Mouse (Mus musculus) hindbrain, embryonic 12.5 days (tissue): ENCODE results near the gene Rab25. TPM values are rescaled to one million over a fixed set of nuclear protein-coding genes. Genes with fewer than 3 reads are reported as not detected.
"Not testable (repeated sequence)": the region's sequence is repeated elsewhere in the genome, so short reads cannot be mapped to it uniquely, and the experiment has no call there.

ENCODE experiments used
- ATAC-seq: fragments of 200-750 bp; cut with Nextera tagmentation; 2 replicates; pipeline ENCODE4 v1.8.0; 2017; ENCODE audit warnings: moderate TSS enrichment; ENCODE audit not compliant: low FRiP score
- H3K27ac ChIP-seq: fragments of 300-500 bp; sonication (generic); 2 replicates; pipeline ENCODE4 v1.5.1; 2016; ENCODE audit warnings: mild to moderate bottlenecking
- H3K27me3 ChIP-seq: fragments of 300-500 bp; sonication (generic); 2 replicates; pipeline ENCODE4 v1.6.1; 2016; ENCODE audit warnings: mild to moderate bottlenecking
- H3K36me3 ChIP-seq: fragments of 300-500 bp; sonication (generic); 2 replicates; pipeline ENCODE4 v1.6.1; 2016; ENCODE audit warnings: mild to moderate bottlenecking
- H3K4me1 ChIP-seq: fragments of 300-500 bp; sonication (generic); 2 replicates; pipeline ENCODE4 v1.6.1; 2016
- H3K4me2 ChIP-seq: fragments of 300-500 bp; sonication (generic); replicated peaks from 2 replicates; pipeline ENCODE4 v1.6.1; 2016; ENCODE audit warnings: mild to moderate bottlenecking
- H3K4me3 ChIP-seq: fragments of 300-500 bp; sonication (generic); 2 replicates; pipeline ENCODE4 v1.5.1; 2016; ENCODE audit warnings: mild to moderate bottlenecking
- H3K9ac ChIP-seq: fragments of 300-500 bp; sonication (generic); 2 replicates; pipeline ENCODE4 v1.6.1; 2016; ENCODE audit warnings: mild to moderate bottlenecking, moderate library complexity
- H3K9me3 ChIP-seq: fragments of 300-500 bp; sonication (generic); replicated peaks from 2 replicates; pipeline ENCODE4 v1.6.1; 2016; ENCODE audit warnings: mild to moderate bottlenecking
- WGBS: fragments of 180-500 bp; shearing (Covaris S2); methylation state at CpG from one replicate; pipeline ENCODE4 v1.1.7; 2016; 5-methylcytosine and 5-hydroxymethylcytosine counted together
- polyA plus RNA-seq: library from polyadenylated mRNA; unstranded; fragments of >200 nt; fragmentation: Nextera tagmentation; extraction: Ambion mirVana; gene quantifications from 2 replicates; pipeline ENCODE4 v1.2.1, GENCODE M21; 2016

Gene Rab25
- polyA plus RNA-seq, 1 experiment from 2014 or later: 2.4 TPM

GRCm38 (mm10) chr3:88578498-88579424, 30.7 kb upstream of the Rab25 start:
- no peak overlapping the region for H3K9ac ChIP-seq
- 45% methylated on average over 8 of the region's 8 CpGs for WGBS

GRCm38 (mm10) chr3:88577846-88578245, 29.7 kb upstream of the Rab25 start:
- not testable (repeated sequence) for H3K9ac ChIP-seq, H3K27me3 ChIP-seq, H3K4me2 ChIP-seq, H3K4me1 ChIP-seq, ATAC-seq, H3K4me3 ChIP-seq, H3K27ac ChIP-seq, H3K9me3 ChIP-seq
- H3K36me3 ChIP-seq: peaks cover 16% of the 10 kb centered on the region
- 88% methylated on average over 5 of the region's 5 CpGs for WGBS

More at GRCm38 (mm10) chr3:88578498-88579424, 30.7 kb upstream of the Rab25 start:
- no peaks in the 10 kb centered on the region for H3K27me3 ChIP-seq
- no peaks in the 10 kb centered on the region for H3K9me3 ChIP-seq
- no peak overlapping the region for H3K27ac ChIP-seq
- peaks cover 25% of the 10 kb centered on the region for H3K36me3 ChIP-seq
- peak overlapping the region; percentile 85 for H3K4me2 ChIP-seq
- H3K4me3 ChIP-seq: peak overlapping the region; percentile 87
- peak; percentile 38; the same call in 1 of the 2 replicates for ATAC-seq
- peaks cover 10% of the 10 kb centered on the region for H3K4me1 ChIP-seq

DNA sequence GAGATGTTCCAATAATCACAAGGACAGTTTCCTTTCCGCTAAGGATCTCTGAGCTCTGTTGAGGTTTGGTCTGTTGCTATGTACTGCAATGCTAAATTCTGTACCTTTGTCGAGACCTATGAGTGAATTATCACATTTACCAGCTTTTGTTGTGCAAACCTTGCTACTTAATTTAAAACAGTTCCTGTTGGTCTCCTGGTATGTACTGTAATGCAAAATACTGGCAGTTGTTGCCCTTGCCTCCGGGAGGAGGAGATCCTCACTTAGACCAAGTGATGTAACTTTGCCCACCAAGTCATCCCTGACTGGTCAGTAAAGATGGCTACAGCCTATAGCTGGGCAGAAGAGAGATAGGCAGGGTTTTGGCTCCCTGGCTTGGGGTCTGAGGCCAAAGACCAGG, 27.4 kb upstream of the Rab25 start, which contains the start of gene Ssr2:
Gene Ssr2 (plus strand): TSS at position 337 of the 400 bp plus-strand sequence.
- H3K9me3 ChIP-seq: no peaks in the 10 kb centered on the region
- peaks cover 6% of the 10 kb centered on the region for H3K4me1 ChIP-seq
- H3K4me3 ChIP-seq: no peak within 1 kb of the TSS
- H3K36me3 ChIP-seq: 0 out of 2 replicates have a peak, but pooled peaks cover 2% of the 10 kb centered on the region
- WGBS: 90% methylated on average over 3 of the region's 3 CpGs
- no peak within 1 kb of the TSS for H3K9ac ChIP-seq
- H3K4me2 ChIP-seq: no peak within 1 kb of the TSS
- no peaks in the 10 kb centered on the region for H3K27me3 ChIP-seq
- H3K27ac ChIP-seq: no peak within 1 kb of the TSS
- no peak for ATAC-seq

- WGBS: 84% methylated on average over 2 of the region's 2 CpGs
- no peak overlapping the region for H3K4me2 ChIP-seq
Observed at GRCm38 (mm10) chr3:88573810-88574209, 25.7 kb upstream of the Rab25 start.

DNA sequence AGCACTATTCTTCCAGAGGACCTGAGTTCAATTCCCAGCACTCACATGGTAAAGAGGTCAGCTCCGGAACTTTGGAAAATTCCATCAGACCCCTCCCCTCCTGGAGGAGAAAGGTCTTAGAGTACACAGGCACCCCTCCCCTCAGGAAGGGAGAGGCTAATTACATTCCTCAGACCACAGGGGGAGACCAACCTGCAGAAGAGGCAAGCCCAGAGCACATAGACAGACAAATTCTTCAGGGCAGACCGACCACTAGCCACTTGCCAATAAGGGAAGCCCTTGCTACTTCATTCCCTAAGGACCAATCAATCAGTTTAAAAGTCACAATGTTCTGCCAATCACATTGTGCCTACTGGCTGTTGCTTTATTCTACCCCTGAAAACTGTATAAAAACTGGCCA, 24.7 kb upstream of the Rab25 start:
- no peak for ATAC-seq
- Histone ChIP-seq H3K4me1 (no peaks in the 10 kb centered on the region), H3K27ac (no peak overlapping the region), H3K9ac (no peak overlapping the region), H3K36me3 (peaks cover 28% of the 10 kb centered on the region), H3K4me2 (no peak overlapping the region), H3K27me3 (no peaks in the 10 kb centered on the region), H3K9me3 (no peaks in the 10 kb centered on the region), H3K4me3 (no peak overlapping the region)
- 77% methylated on average over 2 of the region's 2 CpGs for WGBS

More at GRCm38 (mm10) chr3:88573810-88574209, 25.7 kb upstream of the Rab25 start:
- Histone ChIP-seq H3K27me3 (no peaks in the 10 kb centered on the region), H3K4me1 (no peaks in the 10 kb centered on the region), H3K27ac (no peak overlapping the region), H3K36me3 (peaks cover 18% of the 10 kb centered on the region), H3K9me3 (no peaks in the 10 kb centered on the region), H3K9ac (no peak overlapping the region), H3K4me3 (no peak overlapping the region)
- no peak for ATAC-seq

DNA sequence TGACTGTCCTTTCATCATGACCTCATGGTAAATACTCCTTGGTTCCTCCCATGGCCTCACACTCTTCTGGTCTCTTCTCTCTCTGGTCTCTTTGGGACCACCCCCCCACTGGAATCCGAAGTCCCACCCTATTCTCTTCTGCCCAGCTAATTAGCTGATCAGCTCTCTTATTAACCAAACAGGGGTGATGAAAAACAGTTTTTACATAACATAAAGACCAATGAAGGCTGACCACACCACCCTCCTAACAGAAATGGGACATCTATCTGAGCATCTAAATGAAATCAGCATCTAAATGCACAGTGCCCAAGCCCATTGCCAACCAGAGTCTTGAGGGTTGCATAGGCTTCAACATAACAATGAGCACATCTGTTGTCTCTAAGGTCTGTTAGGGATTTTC, 23.8 kb upstream of the Rab25 start:
- no peaks in the 10 kb centered on the region for H3K9me3 ChIP-seq
- H3K27me3 ChIP-seq: no peaks in the 10 kb centered on the region
- 91% methylated on average over 1 of the region's 1 CpGs for WGBS
- no peak for ATAC-seq
- H3K9ac ChIP-seq: no peak overlapping the region
- H3K36me3 ChIP-seq: peaks cover 38% of the 10 kb centered on the region
- H3K27ac ChIP-seq: no peak overlapping the region
- no peaks in the 10 kb centered on the region for H3K4me1 ChIP-seq
- H3K4me2 ChIP-seq: no peak overlapping the region
- no peak overlapping the region for H3K4me3 ChIP-seq

DNA sequence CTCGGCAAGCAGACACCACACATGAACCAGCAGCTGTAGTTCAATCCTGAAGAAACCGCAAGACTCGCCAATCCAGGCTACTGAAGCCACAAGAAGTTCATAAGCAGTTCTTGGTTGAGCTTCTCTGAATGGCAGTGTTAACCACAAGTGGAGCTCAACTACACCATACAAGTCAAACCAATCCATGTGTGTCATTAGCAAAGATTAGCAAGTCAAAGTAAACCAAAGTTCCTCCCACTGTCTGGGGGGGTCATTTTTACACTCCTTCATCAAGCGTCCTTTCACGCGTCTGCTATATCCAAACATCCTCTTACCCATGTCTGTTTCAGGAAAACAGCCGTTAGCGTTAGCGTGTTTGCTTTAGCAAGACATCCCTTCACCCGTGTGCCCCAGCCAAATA, 22.2 kb upstream of the Rab25 start:
- H3K4me2 ChIP-seq: no peak overlapping the region
- H3K4me1 ChIP-seq: no peaks in the 10 kb centered on the region
- no peaks in the 10 kb centered on the region for H3K9me3 ChIP-seq
- 95% methylated on average over 10 of the region's 10 CpGs for WGBS
- H3K4me3 ChIP-seq: no peak overlapping the region
- ATAC-seq: no peak
- no peak overlapping the region for H3K27ac ChIP-seq
- peaks cover 53% of the 10 kb centered on the region for H3K36me3 ChIP-seq
- no peaks in the 10 kb centered on the region for H3K27me3 ChIP-seq
- H3K9ac ChIP-seq: no peak overlapping the region

- 92% methylated on average over 5 of the region's 5 CpGs for WGBS
- no peak overlapping the region for H3K9ac ChIP-seq
Observed at GRCm38 (mm10) chr3:88569694-88570093, 21.6 kb upstream of the Rab25 start.

GRCm38 (mm10) chr3:88569093-88569492, 21.0 kb upstream of the Rab25 start:
- H3K4me2 ChIP-seq: no peak overlapping the region
- H3K27ac ChIP-seq: no peak overlapping the region
- no peaks in the 10 kb centered on the region for H3K27me3 ChIP-seq
- H3K36me3 ChIP-seq: peaks cover 65% of the 10 kb centered on the region
- no peak overlapping the region for H3K9ac ChIP-seq
- WGBS: 100% methylated on average over 2 of the region's 2 CpGs
- no peak overlapping the region for H3K4me3 ChIP-seq
- no peaks in the 10 kb centered on the region for H3K9me3 ChIP-seq
- ATAC-seq: no peak
- H3K4me1 ChIP-seq: no peaks in the 10 kb centered on the region

More at GRCm38 (mm10) chr3:88569694-88570093, 21.6 kb upstream of the Rab25 start:
- Histone ChIP-seq H3K27me3 (no peaks in the 10 kb centered on the region), H3K4me1 (no peaks in the 10 kb centered on the region), H3K36me3 (peaks cover 59% of the 10 kb centered on the region), H3K4me3 (no peak overlapping the region), H3K4me2 (no peak overlapping the region), H3K27ac (no peak overlapping the region), H3K9me3 (no peaks in the 10 kb centered on the region)
- no peak for ATAC-seq

GRCm38 (mm10) chr3:88568615-88569014, 20.5 kb upstream of the Rab25 start:
- Histone ChIP-seq H3K36me3 (peaks cover 70% of the 10 kb centered on the region), H3K27me3 (no peaks in the 10 kb centered on the region), H3K4me2 (no peak overlapping the region), H3K9ac (no peak overlapping the region), H3K4me1 (peaks cover 3% of the 10 kb centered on the region; the same call in 1 of the 2 replicates), H3K9me3 (no peaks in the 10 kb centered on the region), H3K4me3 (no peak overlapping the region), H3K27ac (no peak overlapping the region)
- WGBS: 96% methylated on average over 2 of the region's 2 CpGs
- no peak for ATAC-seq

- Histone ChIP-seq H3K9ac (no peak overlapping the region), H3K9me3 (no peaks in the 10 kb centered on the region), H3K4me2 (no peak overlapping the region), H3K4me3 (no peak overlapping the region), H3K36me3 (peaks cover 77% of the 10 kb centered on the region), H3K27ac (no peak overlapping the region), H3K27me3 (no peaks in the 10 kb centered on the region), H3K4me1 (peaks cover 10% of the 10 kb centered on the region)
- WGBS: 96% methylated on average over 6 of the region's 6 CpGs
- no peak for ATAC-seq
Observed at GRCm38 (mm10) chr3:88567892-88568291, 19.8 kb upstream of the Rab25 start.

- Histone ChIP-seq H3K4me3 (no peak overlapping the region), H3K27ac (no peak overlapping the region), H3K9ac (0 out of 2 replicates have a peak overlapping the region, but pooled peaks have one; percentile 0), H3K27me3 (no peaks in the 10 kb centered on the region), H3K4me1 (peaks cover 23% of the 10 kb centered on the region), H3K36me3 (peaks cover 88% of the 10 kb centered on the region), H3K4me2 (no peak overlapping the region), H3K9me3 (no peaks in the 10 kb centered on the region)
- 87% methylated on average over 4 of the region's 4 CpGs for WGBS
- ATAC-seq: no peak
Observed at GRCm38 (mm10) chr3:88566536-88567061, 18.5 kb upstream of the Rab25 start.
